Mouse (Mus musculus) ES-E14 (cell line): ENCODE measurements around the gene Grm1. TPM values are rescaled to one million over a fixed set of nuclear protein-coding genes. Genes with fewer than 3 reads are reported as not detected.

ENCODE experiments used
- DNase-seq: peaks from one replicate; pipeline ENCODE4 v3.0.0-alpha.2; 2013; ENCODE audit warnings: low read depth, low spot score
- H3K27ac ChIP-seq: 2 replicates; pipeline ENCODE4 v1.5.1; 2012; ENCODE audit warnings: low read depth, mild to moderate bottlenecking, low read length, moderate library complexity, mixed read lengths; ENCODE audit not compliant: poor library complexity, insufficient read depth, severe bottlenecking
- H3K36me3 ChIP-seq: 2 replicates; pipeline ENCODE4 v1.6.1; 2012; ENCODE audit warnings: mild to moderate bottlenecking, low read length, moderate library complexity, mixed read lengths; ENCODE audit not compliant: control insufficient read depth, poor library complexity, insufficient read depth, severe bottlenecking
- H3K4me1 ChIP-seq, 2 experiments: fragments of 150-350 bp in 1 of 2; sonication (generic) in 1 of 2; 2 replicates each; pipeline ENCODE4 v1.6.1; 2012; ENCODE audit warnings: low read length in 2 of 2, mild to moderate bottlenecking in 1 of 2, mixed read lengths in 1 of 2; ENCODE audit not compliant: control insufficient read depth in 2 of 2, insufficient read depth in 2 of 2, poor library complexity in 1 of 2
- H3K4me3 ChIP-seq, 2 experiments: fragments of 150-350 bp in 1 of 2; sonication (generic) in 1 of 2; 2 replicates each; pipeline ENCODE4 v1.5.1; 2012; ENCODE audit warnings: low read length in 2 of 2, low read depth in 1 of 2, mild to moderate bottlenecking in 1 of 2, mixed read lengths in 1 of 2; ENCODE audit not compliant: insufficient read depth in 1 of 2, poor library complexity in 1 of 2, severe bottlenecking in 1 of 2
- H3K9ac ChIP-seq: 2 replicates; pipeline ENCODE4 v1.6.1; 2012; ENCODE audit warnings: low read depth, mild to moderate bottlenecking, low read length, mixed read lengths; ENCODE audit not compliant: poor library complexity, insufficient read depth, severe bottlenecking
- H3K9me3 ChIP-seq: fragments of 150-350 bp; sonication (generic); 2 replicates; pipeline ENCODE4 v1.6.1; 2012; ENCODE audit warnings: low read depth, mild to moderate bottlenecking, low read length; ENCODE audit not compliant: control insufficient read depth, insufficient read depth
- CHD2 ChIP-seq: IDR thresholded peaks from 2 replicates; pipeline ENCODE4 v1.6.1; 2014; ENCODE audit warnings: mild to moderate bottlenecking, low read depth, low read length, inconsistent platforms
- HCFC1 ChIP-seq: IDR thresholded peaks from 2 replicates; pipeline ENCODE4 v1.6.1; 2012; ENCODE audit warnings: low read length, inconsistent platforms, borderline replicate concordance; ENCODE audit not compliant: insufficient read depth
- MAFK ChIP-seq: IDR thresholded peaks from 2 replicates; pipeline ENCODE4 v1.6.1; 2014; ENCODE audit warnings: mild to moderate bottlenecking, low read depth, low read length, inconsistent platforms; ENCODE audit not compliant: insufficient read depth
- ZC3H11A ChIP-seq: IDR thresholded peaks from 2 replicates; pipeline ENCODE4 v1.6.1; 2012; ENCODE audit warnings: low read depth, mild to moderate bottlenecking, inconsistent platforms, low read length, borderline replicate concordance
- ZNF384 ChIP-seq: IDR thresholded peaks from 2 replicates; pipeline ENCODE4 v1.6.1; 2012; ENCODE audit warnings: low read depth, low read length, inconsistent platforms
- in situ Hi-C, 2 experiments: fragments of 600-800 bp; cut with MboI; formaldehyde crosslinking; loops; one replicate each; pipeline ENCODE4 v1.15.1; 2025; ENCODE audit warnings: low sequenced_read_pairs in 2 of 2, inconsistent platforms in 1 of 2; ENCODE audit not compliant: unreplicated experiment in 2 of 2
- total RNA-seq: library from RNA; depleted of rRNA; stranded (reverse); fragments of 300-350 nt; gene quantifications from 2 replicates; pipeline ENCODE4 v1.2.3, GENCODE M21; 2012

Gene Grm1
- total RNA-seq, 1 experiment = not detected

DNA sequence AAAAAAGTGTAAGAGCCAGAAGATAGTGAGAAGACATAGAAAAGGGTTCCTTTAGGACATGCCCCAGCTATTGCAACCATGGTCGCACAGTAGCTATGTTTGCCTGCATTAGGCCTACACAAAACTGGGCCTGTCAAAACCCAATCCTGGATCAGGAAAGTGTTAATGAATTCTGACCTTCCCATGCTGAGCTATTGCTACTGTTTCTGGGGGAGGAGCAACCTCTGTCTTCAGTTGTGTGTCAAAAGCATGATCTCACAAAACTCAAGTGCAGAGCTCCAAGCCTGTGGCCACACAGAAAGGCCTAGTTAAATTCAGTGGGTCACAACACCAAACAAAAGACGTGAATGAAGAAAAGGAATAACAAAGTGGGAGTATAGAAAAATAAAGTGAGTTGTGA, 152.5 kb downstream of the Grm1 start:
- H3K4me3 ChIP-seq = no peak overlapping the region
- no peaks in the 10 kb centered on the region for H3K9me3 ChIP-seq
- H3K36me3 ChIP-seq = no peaks in the 10 kb centered on the region
- H3K9ac ChIP-seq = no peak overlapping the region
- TF ChIP-seq MAFK (no peak), HCFC1 (no peak), ZNF384 (no peak), CHD2 (no peak), ZC3H11A (no peak)
- no peak for DNase-seq
- in situ Hi-C loops = no loop called here
- H3K4me1 ChIP-seq = no peaks in the 10 kb centered on the region
- no peak overlapping the region for H3K27ac ChIP-seq

- in situ Hi-C loops = no loop called here
- DNase-seq = no peak
- no peaks in the 10 kb centered on the region for H3K9me3 ChIP-seq
- no peak overlapping the region for H3K4me3 ChIP-seq
- no peak overlapping the region for H3K27ac ChIP-seq
- TF ChIP-seq HCFC1 (no peak), ZNF384 (no peak), CHD2 (no peak), MAFK (no peak)
- H3K9ac ChIP-seq = no peak overlapping the region
- no peaks in the 10 kb centered on the region for H3K4me1 ChIP-seq
- no peaks in the 10 kb centered on the region for H3K36me3 ChIP-seq
These were observed 153.3 kb downstream of the Grm1 start for GRCm38 (mm10) chr10:10928798-10929366.

DNA sequence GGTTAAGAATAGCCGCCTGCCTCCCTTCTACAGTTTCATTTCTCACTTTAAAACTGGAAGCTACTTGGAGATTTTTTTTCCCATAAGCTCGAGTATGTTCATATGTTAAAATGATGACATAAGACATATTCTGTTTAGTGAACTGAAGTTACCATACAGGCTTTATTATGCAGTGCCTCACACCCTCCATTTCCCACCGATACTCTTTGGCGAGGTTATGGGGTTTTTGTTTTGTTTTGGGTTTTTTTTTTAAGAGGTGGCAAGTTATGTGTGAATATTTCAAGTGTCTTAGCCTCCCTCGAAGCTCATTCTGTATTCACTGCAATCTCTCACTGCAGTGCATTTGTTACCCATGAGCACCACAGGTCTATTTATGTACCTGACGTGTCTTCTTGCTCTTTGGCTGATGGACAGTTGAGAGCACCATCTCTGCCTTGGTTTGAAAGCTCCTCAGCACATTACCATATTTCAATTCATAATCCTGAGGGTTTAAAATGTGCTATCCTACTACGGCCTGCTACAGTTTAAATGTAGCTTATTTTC, 164.2 kb downstream of the Grm1 start:
- Histone ChIP-seq H3K36me3 (no peaks in the 10 kb centered on the region), H3K9ac (no peak overlapping the region), H3K27ac (no peak overlapping the region), H3K4me1 (no peaks in the 10 kb centered on the region), H3K4me3 (no peak overlapping the region), H3K9me3 (no peaks in the 10 kb centered on the region)
- in situ Hi-C loops = no loop called here
- DNase-seq = no peak
- TF ChIP-seq MAFK (no peak), ZC3H11A (no peak), ZNF384 (no peak), CHD2 (no peak), HCFC1 (no peak)

DNA sequence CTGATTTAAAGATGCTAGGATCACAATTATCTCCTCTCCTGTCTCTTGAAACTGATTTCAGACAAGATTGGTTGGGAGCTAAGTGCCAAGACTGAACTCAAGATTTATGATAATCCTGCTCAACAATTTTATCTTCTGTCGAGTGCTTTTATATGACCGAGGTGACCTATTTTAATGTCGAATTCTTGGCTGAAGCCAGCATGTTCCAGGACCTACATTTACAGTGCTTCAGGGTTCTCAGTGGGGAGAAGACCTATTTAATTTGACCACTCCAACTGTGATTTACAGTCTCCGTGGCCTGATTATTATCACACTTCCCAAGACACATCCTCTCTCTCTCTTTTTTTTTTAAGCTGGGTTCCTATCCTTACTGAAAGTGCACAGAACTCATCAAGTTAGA, 168.5 kb downstream of the Grm1 start:
- Histone ChIP-seq H3K9ac (no peak overlapping the region), H3K4me1 (no peaks in the 10 kb centered on the region), H3K36me3 (no peaks in the 10 kb centered on the region), H3K27ac (no peak overlapping the region), H3K9me3 (no peaks in the 10 kb centered on the region), H3K4me3 (no peak overlapping the region)
- in situ Hi-C loops = no loop called here
- DNase-seq = no peak
- TF ChIP-seq CHD2 = no peak
- no peak for TF ChIP-seq HCFC1
- no peak for TF ChIP-seq ZNF384
- TF ChIP-seq ZC3H11A = no peak
- no peak for TF ChIP-seq MAFK

GRCm38 (mm10) chr10:10890221-10890620, 191.9 kb downstream of the Grm1 start:
- no peak for TF ChIP-seq ZC3H11A
- TF ChIP-seq CHD2 = no peak
- no peak for TF ChIP-seq HCFC1
- no peak for TF ChIP-seq ZNF384
- TF ChIP-seq MAFK = no peak
- H3K4me1 ChIP-seq = no peaks in the 10 kb centered on the region
- no peak overlapping the region for H3K4me3 ChIP-seq
- H3K27ac ChIP-seq = no peak overlapping the region
- H3K9me3 ChIP-seq = no peaks in the 10 kb centered on the region
- DNase-seq = no peak
- H3K9ac ChIP-seq = no peak overlapping the region
- in situ Hi-C loops = no loop called here
- H3K36me3 ChIP-seq = no peaks in the 10 kb centered on the region
